Mouse (Mus musculus) cerebellum, postnatal 14 days (tissue): ENCODE data around the gene Krr1.
"Not testable (repeated sequence)": the region's sequence is repeated elsewhere in the genome, so short reads cannot be mapped to it uniquely, and the experiment has no call there.

Source experiments
- DNase-seq, 2 experiments: peaks; one replicate each; pipeline ENCODE4 v3.0.0; 2021; ENCODE audit warnings: mixed read lengths in 2 of 2

Gene Krr1

GRCm38 (mm10) chr10:111983070-111983469, 10.6 kb downstream of the Krr1 start:
- DNase-seq, result no peak

GRCm38 (mm10) chr10:111986453-111986852, 14.0 kb downstream of the Krr1 start:
- no peak for DNase-seq

- no peak for DNase-seq
Measured at GRCm38 (mm10) chr10:111995803-111996548, 23.5 kb downstream of the Krr1 start.

GRCm38 (mm10) chr10:111996549-111996904, 24.1 kb downstream of the Krr1 start:
- DNase-seq, result no peak

- DNase-seq, result no peak
Measured at GRCm38 (mm10) chr10:111996911-111997347, 24.5 kb downstream of the Krr1 start.

- no peak for DNase-seq
Measured at GRCm38 (mm10) chr10:111997671-111998070, 25.2 kb downstream of the Krr1 start.

GRCm38 (mm10) chr10:111999765-112000164, 27.3 kb downstream of the Krr1 start:
- no peak for DNase-seq

GRCm38 (mm10) chr10:112000568-112000967, 28.1 kb downstream of the Krr1 start:
- no peak for DNase-seq

- DNase-seq, result no peak
Measured at GRCm38 (mm10) chr10:112001350-112001749, 28.9 kb downstream of the Krr1 start.

GRCm38 (mm10) chr10:112001756-112002520, 29.5 kb downstream of the Krr1 start:
- no peak for DNase-seq

GRCm38 (mm10) chr10:112002544-112003215, 30.2 kb downstream of the Krr1 start, which contains the start of gene Glipr1:
Gene Glipr1 (minus strand): TSS chr10:112002631.
- no peak for DNase-seq

- DNase-seq, result not testable (repeated sequence)
Measured at GRCm38 (mm10) chr10:112009511-112009910, 37.0 kb downstream of the Krr1 start.

GRCm38 (mm10) chr10:112023585-112023984, 51.1 kb downstream of the Krr1 start:
- no peak for DNase-seq

GRCm38 (mm10) chr10:112028689-112029088, 56.2 kb downstream of the Krr1 start:
- not testable (repeated sequence) for DNase-seq
